Comparison of ENCODE assay signal across 10 mouse cellular contexts in genomic region chr15:61299796-61300195, GRCm38 (mm10).
"Had no signal": no experiment of that assay in that cellular context is flagged by ENCODE, and none has a peak within 500 bp of the region (broad histone marks: within the 10 kb centered on the region; RNA-seq: fewer than 3 reads in every experiment).

No protein-coding gene starts in this region.

- DNase-seq: gastrocnemius, postnatal 14 days; gastrocnemius, postnatal 36 days; heart, adult 18-20 months; kidney, adult 11 months; kidney, adult 8-10 months; kidney, postnatal 14 days; layer of hippocampus, adult 9-11 months; layer of hippocampus, postnatal 36 days; left cerebral cortex, postnatal 4 days; lung, adult 18-20 months had no signal
